Mouse (Mus musculus): ENCODE measurements around the gene Psd4. TPM values are rescaled to one million over a fixed set of nuclear protein-coding genes. Genes with fewer than 3 reads are reported as not detected.
A peak's percentile ranks its signal among the peaks of the same experiment; 100 is the strongest.

Gene Psd4
- polyA plus RNA-seq (2016; fragmentation: Nextera tagmentation; extraction: Ambion mirVana) = 0.86 and 0.90 TPM in 2 replicates

DNA sequence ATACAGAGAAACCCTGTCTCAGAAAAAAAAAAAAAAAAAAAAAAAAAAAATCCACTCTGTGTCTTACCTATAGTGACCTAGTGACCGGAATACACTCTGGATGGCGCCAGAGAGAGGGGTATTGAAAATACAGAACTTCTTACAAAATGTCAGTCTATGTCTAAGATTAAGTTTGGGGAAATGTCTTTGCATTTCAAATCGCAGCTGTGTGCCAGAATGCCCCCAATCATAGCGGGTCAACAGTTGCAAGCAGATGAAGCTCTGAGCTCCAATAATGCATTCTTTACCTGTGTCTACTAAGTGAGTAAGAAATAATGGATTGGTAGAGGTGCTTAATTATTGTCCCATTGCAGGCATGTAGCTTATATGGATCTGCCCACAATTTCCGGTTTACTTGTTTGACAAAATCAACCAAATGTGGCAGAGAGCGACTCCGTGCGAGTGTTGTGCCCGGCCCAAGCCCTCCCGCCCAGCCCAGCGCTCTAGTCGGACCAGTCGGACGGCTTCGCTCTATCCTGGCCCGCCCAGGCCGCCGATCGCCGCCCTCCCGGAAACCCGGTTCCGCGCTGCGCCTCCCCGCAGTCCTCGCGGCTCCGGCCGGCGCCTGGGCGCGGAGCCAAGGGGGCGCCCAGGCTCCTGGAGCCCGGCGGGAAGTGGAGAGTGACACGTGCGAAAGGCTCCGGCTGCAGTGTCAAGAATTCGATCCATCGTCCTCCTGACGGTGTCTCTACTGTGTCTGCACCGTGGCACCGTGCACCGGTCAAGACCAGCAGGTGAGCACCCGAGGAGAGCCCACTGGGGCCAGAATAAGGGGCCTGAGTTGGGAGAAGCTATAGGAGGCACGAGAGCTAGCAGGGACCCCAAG lies at the start of gene Psd4:
Psd4 (plus strand) TSS at position 551 of the 865 bp plus-strand sequence.
- WGBS = 5% methylated on average over 47 of the region's 47 CpGs
- H3K4me3 ChIP-seq = peak within 1 kb of the TSS; percentile 53
- H3K36me3 ChIP-seq = no peaks in the 10 kb centered on the region
- H3K9me3 ChIP-seq = no peaks in the 10 kb centered on the region
- H3K27me3 ChIP-seq (ENCODE audit: insufficient read depth, poor library complexity, severe bottlenecking) = peaks cover 28% of the 10 kb centered on the region
- peak within 1 kb of the TSS; percentile 45; the same call in 1 of the 2 replicates for H3K27ac ChIP-seq
- peaks cover 9% of the 10 kb centered on the region for H3K4me1 ChIP-seq (replicated peaks)
- peak; percentile 44 for DNase-seq (ENCODE audit: low spot score)

DNA sequence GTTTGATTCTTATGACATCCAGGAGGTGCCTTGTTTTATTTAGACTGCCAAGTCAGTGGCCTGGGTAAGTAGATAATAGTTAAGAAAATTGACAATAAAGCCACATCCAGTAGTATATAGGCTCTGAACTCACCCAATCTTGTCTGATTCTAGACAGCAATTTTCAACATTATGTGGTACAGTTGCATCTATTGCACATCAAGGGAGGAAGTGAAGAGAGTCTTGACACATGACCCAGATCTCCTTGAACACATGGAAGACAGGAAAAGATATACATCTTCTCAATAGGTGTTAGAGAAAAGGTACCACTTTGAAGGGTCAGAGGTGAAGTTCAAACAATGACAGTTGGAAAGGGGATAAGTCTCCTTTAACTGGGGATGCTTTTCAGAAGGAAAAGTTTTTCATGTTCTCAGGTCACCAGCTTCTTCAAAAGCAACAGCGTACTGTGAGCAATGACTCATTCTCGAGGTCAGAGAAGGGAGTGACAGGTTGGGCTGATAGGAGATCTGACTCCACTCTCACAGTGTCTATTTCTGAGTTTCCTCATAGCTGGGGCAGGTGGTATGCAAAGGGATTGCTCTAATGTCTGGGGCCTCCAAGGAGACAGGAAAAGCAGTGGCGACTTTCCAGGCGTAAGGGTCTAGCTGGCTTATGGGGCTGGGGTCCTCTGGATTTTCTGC lies 49.3 kb upstream of the Psd4 start:
- H3K4me1 ChIP-seq (replicated peaks) = no peaks in the 10 kb centered on the region
- no peaks in the 10 kb centered on the region for H3K36me3 ChIP-seq
- no peak overlapping the region for H3K27ac ChIP-seq
- H3K4me3 ChIP-seq = no peak overlapping the region
- no peaks in the 10 kb centered on the region for H3K9me3 ChIP-seq
- no peak for DNase-seq (ENCODE audit: low spot score)
- 82% methylated on average over 4 of the region's 4 CpGs for WGBS
- H3K27me3 ChIP-seq (ENCODE audit: insufficient read depth, poor library complexity, severe bottlenecking) = no peaks in the 10 kb centered on the region

DNA sequence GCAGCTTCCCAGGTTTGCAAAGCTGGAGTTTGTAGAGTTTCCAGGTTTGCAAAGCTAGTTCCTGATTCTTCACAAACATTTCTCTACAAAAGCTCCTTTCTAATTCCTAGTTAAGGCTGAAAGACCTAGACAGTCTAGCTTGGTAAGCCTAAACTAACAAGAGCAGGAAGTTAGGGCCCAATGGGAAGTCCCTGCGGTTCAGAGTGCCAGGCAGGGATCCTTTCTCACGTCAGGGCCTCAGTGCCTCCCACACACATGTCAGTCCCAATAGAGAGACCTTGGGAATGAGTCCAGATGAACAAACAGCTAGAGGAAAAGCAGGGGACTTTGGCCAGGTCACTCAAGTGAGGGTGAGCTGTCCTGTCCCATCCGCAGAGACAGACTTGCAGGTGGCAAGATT lies 32.0 kb upstream of the Psd4 start:
- H3K27me3 ChIP-seq (ENCODE audit: insufficient read depth, poor library complexity, severe bottlenecking) = no peaks in the 10 kb centered on the region
- no peaks in the 10 kb centered on the region for H3K36me3 ChIP-seq
- 63% methylated on average over 3 of the region's 3 CpGs for WGBS
- H3K27ac ChIP-seq = no peak overlapping the region
- no peaks in the 10 kb centered on the region for H3K9me3 ChIP-seq
- DNase-seq (ENCODE audit: low spot score) = no peak
- no peak overlapping the region for H3K4me3 ChIP-seq
- H3K4me1 ChIP-seq (replicated peaks) = no peaks in the 10 kb centered on the region

DNA sequence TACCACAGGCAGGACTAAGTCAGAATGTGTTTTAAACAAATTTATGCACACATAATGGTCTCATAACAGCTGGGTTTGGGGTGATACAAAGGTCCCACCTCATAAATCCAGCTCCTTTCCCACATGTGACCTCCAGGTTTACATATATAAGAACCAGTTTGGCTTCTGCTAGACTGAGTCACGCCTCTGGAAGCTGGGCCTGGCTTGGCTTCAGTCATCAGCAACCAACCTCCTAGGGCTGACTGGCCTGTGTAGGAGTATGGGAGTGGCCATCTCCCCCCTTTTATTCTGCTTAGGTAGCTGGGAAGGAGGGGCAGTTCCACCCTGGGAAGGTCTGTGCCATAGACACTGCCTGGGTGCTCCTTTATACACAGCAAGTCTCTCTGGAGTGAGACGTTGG lies 30.8 kb upstream of the Psd4 start, which contains the start of gene Il1rn:
Il1rn (plus strand) TSS at position 309 of the 400 bp plus-strand sequence.
- no peaks in the 10 kb centered on the region for H3K27me3 ChIP-seq (ENCODE audit: insufficient read depth, poor library complexity, severe bottlenecking)
- no peaks in the 10 kb centered on the region for H3K9me3 ChIP-seq
- no peaks in the 10 kb centered on the region for H3K36me3 ChIP-seq
- no peak within 1 kb of the TSS for H3K27ac ChIP-seq
- no peaks in the 10 kb centered on the region for H3K4me1 ChIP-seq (replicated peaks)
- 84% methylated on average over 2 of the region's 2 CpGs for WGBS
- no peak for DNase-seq (ENCODE audit: low spot score)
- H3K4me3 ChIP-seq = no peak within 1 kb of the TSS

DNA sequence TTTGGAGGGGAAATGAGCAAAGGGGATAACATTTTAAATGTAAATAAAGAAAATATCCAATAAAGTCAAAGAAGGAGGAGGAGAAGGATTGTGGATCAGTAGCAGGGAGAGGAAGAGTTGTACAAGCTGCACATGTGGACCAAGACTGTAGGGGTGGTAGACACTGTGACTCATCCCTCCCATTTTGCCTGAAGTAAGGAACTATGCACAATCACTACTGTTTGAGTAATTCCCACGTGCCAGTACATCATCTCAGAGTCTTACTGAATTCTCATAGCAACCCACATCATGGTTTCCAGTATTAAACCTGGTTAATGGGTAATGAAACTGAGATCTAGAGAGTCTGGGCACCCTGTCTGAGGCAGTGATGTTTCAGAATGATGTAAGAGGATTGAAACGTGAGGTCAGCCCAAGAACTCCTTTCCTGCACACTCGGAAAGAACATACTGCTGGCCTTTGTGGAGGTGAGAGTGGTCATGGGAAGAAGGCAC lies 25.9 kb upstream of the Psd4 start:
- Histone ChIP-seq H3K27ac (no peak overlapping the region), H3K9me3 (no peaks in the 10 kb centered on the region), H3K27me3 (ENCODE audit: insufficient read depth, poor library complexity, severe bottlenecking) (no peaks in the 10 kb centered on the region), H3K4me3 (no peak overlapping the region), H3K36me3 (no peaks in the 10 kb centered on the region), H3K4me1 (replicated peaks) (no peaks in the 10 kb centered on the region)
- WGBS = 75% methylated on average over 3 of the region's 3 CpGs
- DNase-seq (ENCODE audit: low spot score) = no peak

DNA sequence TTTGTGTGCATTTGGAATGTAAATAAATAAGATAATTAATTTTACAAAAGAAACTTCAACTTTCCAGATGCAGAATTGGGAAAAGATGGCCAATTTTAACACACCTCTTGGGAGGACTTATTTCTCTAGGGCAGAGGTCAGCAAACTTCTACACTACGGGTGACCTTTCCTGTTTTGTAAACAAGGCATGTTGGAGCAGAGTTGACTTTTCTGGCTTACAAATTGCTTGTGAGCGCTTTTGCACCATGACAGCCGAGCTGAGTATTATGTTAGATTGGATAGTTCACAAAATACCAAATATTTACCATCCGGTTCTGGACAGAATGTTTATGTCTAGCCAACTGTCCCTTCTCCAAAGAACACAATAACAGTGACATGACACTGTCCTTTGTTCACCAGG lies 22.8 kb upstream of the Psd4 start:
- DNase-seq (ENCODE audit: low spot score) = no peak
- WGBS = 69% methylated on average over 4 of the region's 4 CpGs
- no peak overlapping the region for H3K27ac ChIP-seq

DNA sequence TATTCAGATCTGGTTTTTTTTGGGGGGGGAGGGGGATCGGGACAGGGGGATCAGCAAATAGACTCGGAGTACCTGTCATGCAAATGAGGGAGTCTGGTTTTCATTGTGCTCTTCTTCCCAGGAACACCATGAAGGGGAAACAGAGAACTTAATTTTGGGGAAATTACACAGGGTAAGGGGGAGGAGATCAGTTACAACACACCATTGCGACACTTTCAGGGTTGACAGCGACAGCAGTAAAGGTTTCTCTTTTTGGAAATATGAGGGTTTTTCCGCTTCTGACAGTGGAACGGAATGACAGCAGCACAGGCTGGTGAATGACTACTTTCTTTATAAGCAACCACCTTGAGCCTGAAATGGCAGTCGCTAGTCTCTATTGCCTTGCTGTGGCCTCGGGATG lies 22.3 kb upstream of the Psd4 start:
- WGBS = 73% methylated on average over 8 of the region's 8 CpGs
- Histone ChIP-seq H3K4me1 (replicated peaks) (no peaks in the 10 kb centered on the region), H3K27ac (no peak overlapping the region), H3K4me3 (no peak overlapping the region), H3K36me3 (no peaks in the 10 kb centered on the region), H3K9me3 (no peaks in the 10 kb centered on the region), H3K27me3 (ENCODE audit: insufficient read depth, poor library complexity, severe bottlenecking) (no peaks in the 10 kb centered on the region)
- no peak for DNase-seq (ENCODE audit: low spot score)

More for the DNA sequence above, 22.8 kb upstream of the Psd4 start:
- Histone ChIP-seq H3K27me3 (ENCODE audit: insufficient read depth, poor library complexity, severe bottlenecking) (no peaks in the 10 kb centered on the region), H3K4me3 (no peak overlapping the region), H3K36me3 (no peaks in the 10 kb centered on the region), H3K9me3 (no peaks in the 10 kb centered on the region), H3K4me1 (replicated peaks) (no peaks in the 10 kb centered on the region)

DNA sequence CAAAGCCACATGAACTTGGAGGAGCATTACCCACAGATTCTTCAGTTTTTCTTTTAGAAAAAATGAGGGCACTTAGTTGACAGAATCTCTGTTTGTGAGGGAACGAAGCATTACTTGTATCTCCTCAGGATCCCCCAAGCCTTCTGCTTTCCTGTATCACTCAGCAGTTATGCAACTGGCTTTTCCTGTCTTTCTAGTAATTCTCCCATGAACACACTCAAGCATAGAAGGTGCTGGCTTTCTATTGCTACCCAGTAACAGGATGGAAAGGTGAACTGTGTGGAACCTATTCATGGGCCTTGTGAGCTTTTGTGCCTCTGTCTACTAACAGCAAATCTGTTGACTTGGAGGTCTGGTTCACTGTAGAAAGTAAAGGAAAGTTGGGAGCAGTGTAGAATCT lies 19.5 kb upstream of the Psd4 start:
- Histone ChIP-seq H3K36me3 (no peaks in the 10 kb centered on the region), H3K27ac (no peak overlapping the region), H3K4me3 (no peak overlapping the region), H3K9me3 (no peaks in the 10 kb centered on the region), H3K27me3 (ENCODE audit: insufficient read depth, poor library complexity, severe bottlenecking) (no peaks in the 10 kb centered on the region), H3K4me1 (replicated peaks) (no peaks in the 10 kb centered on the region)
- DNase-seq (ENCODE audit: low spot score) = no peak
- 89% methylated on average over 1 of the region's 1 CpGs for WGBS

DNA sequence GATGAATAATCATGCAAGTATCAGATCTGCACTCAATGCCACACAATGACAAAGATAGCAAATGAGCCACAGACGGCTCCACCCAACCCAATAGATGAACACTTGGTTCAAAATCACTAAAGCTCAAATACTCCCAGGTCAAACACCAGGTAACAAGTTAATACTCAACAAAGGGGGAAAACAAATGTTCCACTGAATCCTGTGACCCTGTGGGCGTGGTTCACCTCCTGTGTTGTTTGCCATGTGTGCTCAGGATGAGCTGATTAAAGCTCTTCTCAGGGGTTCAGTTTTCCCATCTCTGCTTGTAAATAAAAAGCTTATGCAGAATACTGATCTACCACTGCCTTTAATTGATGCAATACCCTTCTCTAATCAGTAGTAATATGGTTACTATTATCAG lies 16.2 kb upstream of the Psd4 start:
- Histone ChIP-seq H3K4me1 (replicated peaks) (no peaks in the 10 kb centered on the region), H3K27ac (no peak overlapping the region), H3K36me3 (no peaks in the 10 kb centered on the region), H3K27me3 (ENCODE audit: insufficient read depth, poor library complexity, severe bottlenecking) (no peaks in the 10 kb centered on the region), H3K9me3 (no peaks in the 10 kb centered on the region), H3K4me3 (no peak overlapping the region)
- 78% methylated on average over 2 of the region's 2 CpGs for WGBS
- DNase-seq (ENCODE audit: low spot score) = no peak

DNA sequence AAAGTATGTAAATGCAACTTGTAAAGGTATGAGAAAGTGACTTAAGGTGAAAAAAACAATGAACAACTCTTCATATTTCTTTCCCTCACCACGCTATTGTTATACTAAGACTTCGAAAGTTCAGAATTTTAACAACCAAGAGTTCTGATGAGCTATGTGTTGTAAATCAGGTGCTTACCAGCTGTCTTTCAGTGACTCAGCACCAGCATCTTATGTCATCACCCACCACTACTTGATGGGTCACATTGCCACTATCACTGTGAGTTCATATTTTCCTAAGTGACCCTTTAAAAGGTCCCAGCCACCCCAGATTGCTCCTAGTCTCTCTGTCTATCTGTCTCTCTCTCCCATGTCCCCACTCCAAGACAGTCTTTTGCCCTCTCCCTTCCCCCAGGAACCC lies 14.3 kb upstream of the Psd4 start:
- WGBS = 93% methylated on average over 2 of the region's 2 CpGs
- no peaks in the 10 kb centered on the region for H3K27me3 ChIP-seq (ENCODE audit: insufficient read depth, poor library complexity, severe bottlenecking)
- no peak overlapping the region for H3K4me3 ChIP-seq
- H3K36me3 ChIP-seq = no peaks in the 10 kb centered on the region
- no peak for DNase-seq (ENCODE audit: low spot score)
- H3K9me3 ChIP-seq = no peaks in the 10 kb centered on the region
- H3K4me1 ChIP-seq (replicated peaks) = no peaks in the 10 kb centered on the region
- H3K27ac ChIP-seq = no peak overlapping the region

DNA sequence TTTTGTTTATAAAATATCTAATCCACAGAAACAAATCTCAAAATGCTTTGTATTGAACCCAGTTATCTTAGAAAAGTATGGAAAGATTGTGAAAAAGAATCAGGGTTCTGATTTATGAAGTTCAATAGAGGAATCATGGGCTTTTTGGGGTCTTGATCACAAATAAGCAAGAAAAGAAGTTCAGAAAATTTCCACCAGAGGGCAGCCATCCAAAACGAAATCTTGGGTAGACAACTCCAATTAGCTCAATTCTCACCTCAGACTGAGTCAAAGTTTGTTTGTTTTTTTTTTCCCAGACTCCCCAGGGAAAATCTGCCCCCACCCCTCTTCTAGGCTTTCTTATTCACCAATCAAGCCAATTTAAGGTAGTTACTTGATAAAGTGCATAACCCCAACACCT lies 9.7 kb upstream of the Psd4 start:
- Histone ChIP-seq H3K4me3 (no peak overlapping the region), H3K9me3 (no peaks in the 10 kb centered on the region), H3K4me1 (replicated peaks) (no peaks in the 10 kb centered on the region), H3K27me3 (ENCODE audit: insufficient read depth, poor library complexity, severe bottlenecking) (no peaks in the 10 kb centered on the region), H3K27ac (no peak overlapping the region), H3K36me3 (no peaks in the 10 kb centered on the region)
- WGBS = 20% methylated on average over 1 of the region's 1 CpGs
- no peak for DNase-seq (ENCODE audit: low spot score)

DNA sequence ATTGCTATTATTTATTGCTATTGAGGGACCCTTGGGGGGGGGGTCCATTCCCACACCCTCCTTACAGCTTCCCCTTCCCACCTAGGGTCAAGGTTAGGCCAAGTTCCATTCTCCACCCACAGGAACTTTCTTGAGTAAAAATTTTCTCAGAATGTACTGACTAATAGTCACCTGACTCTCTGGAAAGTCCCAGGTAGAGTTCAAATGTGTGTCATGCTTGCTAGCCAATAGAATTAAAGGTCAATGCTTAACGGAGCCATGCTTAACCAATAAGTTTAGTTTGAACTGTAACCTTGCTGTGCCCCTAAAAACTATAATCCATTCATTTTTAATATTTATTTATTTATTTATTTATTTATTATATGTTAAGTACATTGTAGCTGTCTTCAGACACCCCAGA lies 8.0 kb upstream of the Psd4 start:
- DNase-seq (ENCODE audit: low spot score) = no peak
- no peaks in the 10 kb centered on the region for H3K36me3 ChIP-seq
- no peaks in the 10 kb centered on the region for H3K27me3 ChIP-seq (ENCODE audit: insufficient read depth, poor library complexity, severe bottlenecking)
- H3K9me3 ChIP-seq = no peaks in the 10 kb centered on the region
- H3K4me3 ChIP-seq = no peak overlapping the region
- H3K4me1 ChIP-seq (replicated peaks) = no peaks in the 10 kb centered on the region
- H3K27ac ChIP-seq = no peak overlapping the region
- 93% methylated on average over 1 of the region's 1 CpGs for WGBS

DNA sequence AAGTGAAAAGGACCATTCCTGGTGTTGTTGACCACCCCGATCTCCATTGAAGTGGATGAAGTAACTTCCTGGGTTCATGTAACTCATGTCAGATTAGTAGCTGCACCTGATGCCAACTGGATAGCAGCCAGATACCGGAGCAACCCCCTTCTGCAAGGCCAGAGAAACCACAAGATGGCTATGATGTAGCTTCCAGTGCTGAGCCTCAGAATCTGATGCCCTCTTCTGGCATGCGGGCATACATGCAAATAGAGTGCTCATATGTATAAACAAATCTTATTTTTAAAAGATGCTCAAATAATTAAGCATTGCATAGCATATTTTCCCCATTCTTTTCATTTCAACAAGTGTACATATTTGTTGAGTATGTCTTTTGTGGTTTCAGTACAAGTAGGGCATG lies 3.6 kb upstream of the Psd4 start:
- H3K27ac ChIP-seq = no peak overlapping the region
- H3K4me1 ChIP-seq (replicated peaks) = peaks cover 9% of the 10 kb centered on the region
- H3K9me3 ChIP-seq = no peaks in the 10 kb centered on the region
- H3K4me3 ChIP-seq = no peak overlapping the region
- 83% methylated on average over 3 of the region's 3 CpGs for WGBS
- peaks cover 26% of the 10 kb centered on the region for H3K27me3 ChIP-seq (ENCODE audit: insufficient read depth, poor library complexity, severe bottlenecking)
- H3K36me3 ChIP-seq = no peaks in the 10 kb centered on the region
- DNase-seq (ENCODE audit: low spot score) = no peak

Measured in hindbrain, embryonic 10.5 days (tissue).